Mouse (Mus musculus) liver, embryonic 13.5 days (tissue): ENCODE data around the gene Gcnt2. TPM values are rescaled to one million over a fixed set of nuclear protein-coding genes. Genes with fewer than 3 reads are reported as not detected.
A peak's percentile ranks its signal among the peaks of the same experiment; 100 is the strongest.
"Not testable (repeated sequence)": the region's sequence is repeated elsewhere in the genome, so short reads cannot be mapped to it uniquely, and the experiment has no call there.

ENCODE experiments used
- ATAC-seq: fragments of 200-750 bp; cut with Nextera tagmentation; 2 replicates; pipeline ENCODE4 v1.8.0; 2017; ENCODE audit warnings: low read depth, mild to moderate bottlenecking, moderate number of reproducible peaks, moderate library complexity
- DNase-seq: peaks from one replicate; pipeline ENCODE4 v3.0.0; 2022
- H3K27ac ChIP-seq: fragments of 300-500 bp; sonication (generic); 2 replicates; pipeline ENCODE4 v1.5.1; 2015; ENCODE audit warnings: moderate library complexity, mild to moderate bottlenecking, inconsistent platforms
- H3K27me3 ChIP-seq: fragments of 300-500 bp; sonication (generic); 2 replicates; pipeline ENCODE4 v1.6.1; 2015; ENCODE audit warnings: mild to moderate bottlenecking, inconsistent platforms
- H3K36me3 ChIP-seq: fragments of 300-500 bp; sonication (generic); 2 replicates; pipeline ENCODE4 v1.6.1; 2015; ENCODE audit warnings: mild to moderate bottlenecking, inconsistent platforms
- H3K4me1 ChIP-seq: fragments of 300-500 bp; sonication (generic); replicated peaks from 2 replicates; pipeline ENCODE4 v1.6.1; 2015; ENCODE audit warnings: inconsistent platforms
- H3K4me2 ChIP-seq: fragments of 300-500 bp; sonication (generic); 2 replicates; pipeline ENCODE4 v1.6.1; 2015; ENCODE audit warnings: inconsistent platforms, mild to moderate bottlenecking, moderate library complexity
- H3K4me3 ChIP-seq: fragments of 300-500 bp; sonication (generic); replicated peaks from 2 replicates; pipeline ENCODE4 v1.5.1; 2015; ENCODE audit warnings: mild to moderate bottlenecking, inconsistent platforms
- H3K9ac ChIP-seq: fragments of 300-500 bp; sonication (generic); 2 replicates; pipeline ENCODE4 v1.6.1; 2015; ENCODE audit warnings: mild to moderate bottlenecking, inconsistent platforms
- H3K9me3 ChIP-seq: fragments of 300-500 bp; sonication (generic); replicated peaks from 2 replicates; pipeline ENCODE4 v1.6.1; 2016; ENCODE audit warnings: inconsistent platforms
- WGBS: fragments of 180-500 bp; shearing (Covaris S2); methylation state at CpG from one replicate; pipeline ENCODE4 v1.1.7; 2015; ENCODE audit not compliant: insufficient replicate concordance; 5-methylcytosine and 5-hydroxymethylcytosine counted together
- polyA plus RNA-seq: library from polyadenylated mRNA; unstranded; fragments of >200 nt; fragmentation: Nextera tagmentation; extraction: Ambion mirVana; gene quantifications from 2 replicates; pipeline ENCODE4 v1.2.1, GENCODE M21; 2015

The Gcnt2 gene
- polyA plus RNA-seq, 1 experiment from 2014 or later: 0.77 TPM

- WGBS: 13% methylated on average over 7 of the region's 7 CpGs
- Histone ChIP-seq H3K27me3 (no peaks in the 10 kb centered on the region), H3K4me1 (no peaks in the 10 kb centered on the region), H3K27ac (no peak overlapping the region), H3K36me3 (no peaks in the 10 kb centered on the region), H3K4me3 (no peak overlapping the region), H3K9ac (no peak overlapping the region), H3K9me3 (no peaks in the 10 kb centered on the region), H3K4me2 (no peak overlapping the region)
- 0 out of 2 replicates have a peak, but pooled peaks have one; percentile 45 for ATAC-seq
- DNase-seq: peak; percentile 30
Observed at GRCm38 (mm10) chr13:40977609-40978008, 118.1 kb downstream of the Gcnt2 start.

- 27% methylated on average over 4 of the region's 4 CpGs for WGBS
Observed at GRCm38 (mm10) chr13:40978652-40979051, 119.1 kb downstream of the Gcnt2 start.

GRCm38 (mm10) chr13:40979321-40979720 lies 119.8 kb downstream of the Gcnt2 start:
- ATAC-seq (no peak), DNase-seq (no peak)
- no peaks in the 10 kb centered on the region for H3K27me3 ChIP-seq

More at GRCm38 (mm10) chr13:40978652-40979051, 119.1 kb downstream of the Gcnt2 start:
- H3K27ac ChIP-seq: no peak overlapping the region
- H3K36me3 ChIP-seq: no peaks in the 10 kb centered on the region
- no peaks in the 10 kb centered on the region for H3K9me3 ChIP-seq
- H3K9ac ChIP-seq: no peak overlapping the region
- H3K4me1 ChIP-seq: 0 out of 2 replicates have a peak, but pooled peaks cover 4% of the 10 kb centered on the region
- ATAC-seq (no peak), DNase-seq (no peak)
- no peaks in the 10 kb centered on the region for H3K27me3 ChIP-seq
- H3K4me2 ChIP-seq: no peak overlapping the region
- H3K4me3 ChIP-seq: no peak overlapping the region

GRCm38 (mm10) chr13:40982759-40983158 lies 123.2 kb downstream of the Gcnt2 start:
- no peak overlapping the region for H3K4me2 ChIP-seq
- no peak overlapping the region for H3K27ac ChIP-seq
- no peak for ATAC-seq
- H3K27me3 ChIP-seq: no peaks in the 10 kb centered on the region
- peaks cover 16% of the 10 kb centered on the region for H3K4me1 ChIP-seq
- 60% methylated on average over 1 of the region's 1 CpGs for WGBS
- H3K36me3 ChIP-seq: no peaks in the 10 kb centered on the region
- H3K4me3 ChIP-seq: no peak overlapping the region
- DNase-seq: no peak
- no peak overlapping the region for H3K9ac ChIP-seq
- H3K9me3 ChIP-seq: no peaks in the 10 kb centered on the region

More at GRCm38 (mm10) chr13:40979321-40979720, 119.8 kb downstream of the Gcnt2 start:
- H3K4me3 ChIP-seq: no peak overlapping the region
- H3K27ac ChIP-seq: no peak overlapping the region
- H3K36me3 ChIP-seq: no peaks in the 10 kb centered on the region
- no peak overlapping the region for H3K4me2 ChIP-seq
- no peaks in the 10 kb centered on the region for H3K9me3 ChIP-seq
- WGBS: 37% methylated on average over 2 of the region's 2 CpGs
- 0 out of 2 replicates have a peak, but pooled peaks cover 4% of the 10 kb centered on the region for H3K4me1 ChIP-seq
- H3K9ac ChIP-seq: no peak overlapping the region

GRCm38 (mm10) chr13:40986081-40986480 lies 126.5 kb downstream of the Gcnt2 start:
- ATAC-seq (no peak), DNase-seq (no peak)
- no peak overlapping the region for H3K9ac ChIP-seq
- H3K36me3 ChIP-seq: no peaks in the 10 kb centered on the region
- no peak overlapping the region for H3K4me3 ChIP-seq
- H3K27ac ChIP-seq: no peak overlapping the region
- no peaks in the 10 kb centered on the region for H3K27me3 ChIP-seq
- peaks cover 35% of the 10 kb centered on the region for H3K4me1 ChIP-seq
- H3K9me3 ChIP-seq: no peaks in the 10 kb centered on the region
- 67% methylated on average over 5 of the region's 5 CpGs for WGBS
- no peak overlapping the region for H3K4me2 ChIP-seq

- H3K9ac ChIP-seq, H3K4me2 ChIP-seq, H3K9me3 ChIP-seq, H3K27me3 ChIP-seq, H3K4me3 ChIP-seq, H3K36me3 ChIP-seq: not testable (repeated sequence)
- ATAC-seq: peak; percentile 88
- H3K27ac ChIP-seq: peak overlapping the region; percentile 19; the same call in 1 of the 2 replicates
- peaks cover 34% of the 10 kb centered on the region for H3K4me1 ChIP-seq
- peak; percentile 29 for DNase-seq
- WGBS: 25% methylated on average over 4 of the region's 4 CpGs
Observed at GRCm38 (mm10) chr13:40987608-40988303, 128.2 kb downstream of the Gcnt2 start.

GRCm38 (mm10) chr13:40988418-40988817 lies 128.9 kb downstream of the Gcnt2 start:
- Histone ChIP-seq H3K9me3 (no peaks in the 10 kb centered on the region), H3K27ac (peak overlapping the region; percentile 19; the same call in 1 of the 2 replicates), H3K4me3 (no peak overlapping the region), H3K4me1 (peaks cover 31% of the 10 kb centered on the region), H3K36me3 (no peaks in the 10 kb centered on the region), H3K27me3 (no peaks in the 10 kb centered on the region), H3K4me2 (no peak overlapping the region), H3K9ac (no peak overlapping the region)
- ATAC-seq (peak; percentile 61), DNase-seq (no peak)
- WGBS: 34% methylated on average over 2 of the region's 2 CpGs

- H3K9ac ChIP-seq: peak overlapping the region; percentile 39; the same call in 1 of the 2 replicates
- 18% methylated on average over 8 of the region's 8 CpGs for WGBS
- no peak for ATAC-seq
- H3K4me2 ChIP-seq: peak overlapping the region; percentile 14; the same call in 1 of the 2 replicates
- no peak overlapping the region for H3K27ac ChIP-seq
- no peak for DNase-seq
- H3K4me1 ChIP-seq: peaks cover 13% of the 10 kb centered on the region
- no peaks in the 10 kb centered on the region for H3K27me3 ChIP-seq
- no peaks in the 10 kb centered on the region for H3K9me3 ChIP-seq
- H3K4me3 ChIP-seq: no peak overlapping the region
- no peaks in the 10 kb centered on the region for H3K36me3 ChIP-seq
Observed at GRCm38 (mm10) chr13:40994487-40995263, 135.1 kb downstream of the Gcnt2 start.

- ATAC-seq, H3K27ac ChIP-seq, H3K9me3 ChIP-seq, H3K9ac ChIP-seq, H3K27me3 ChIP-seq, H3K4me3 ChIP-seq, DNase-seq, H3K4me2 ChIP-seq, H3K36me3 ChIP-seq: not testable (repeated sequence)
- WGBS: 57% methylated on average over 5 of the region's 5 CpGs
- H3K4me1 ChIP-seq: peaks cover 38% of the 10 kb centered on the region
Observed at GRCm38 (mm10) chr13:40998537-40998936, 139.0 kb downstream of the Gcnt2 start.

- no peak for DNase-seq
- Histone ChIP-seq H3K27me3 (no peaks in the 10 kb centered on the region), H3K4me3 (peak overlapping the region; percentile 99), H3K9ac (peak overlapping the region; percentile 89), H3K4me2 (peak overlapping the region; percentile 95), H3K36me3 (peaks cover 23% of the 10 kb centered on the region), H3K9me3 (no peaks in the 10 kb centered on the region), H3K4me1 (peaks cover 42% of the 10 kb centered on the region), H3K27ac (peak overlapping the region; percentile 94)
- peak; percentile 22; the same call in 1 of the 2 replicates for ATAC-seq
- under 1% methylated on average over 25 of the region's 25 CpGs for WGBS
Observed at GRCm38 (mm10) chr13:41000140-41000925, 140.8 kb downstream of the Gcnt2 start.
